Mouse (Mus musculus) neural tube, embryonic 11.5 days (tissue): ENCODE measurements around the gene Iqce. TPM values are rescaled to one million over a fixed set of nuclear protein-coding genes. Genes with fewer than 3 reads are reported as not detected.

Source experiments
- polyA plus RNA-seq: library from polyadenylated mRNA; unstranded; fragments of >200 nt; fragmentation: Nextera tagmentation; extraction: Ambion mirVana; gene quantifications from 2 replicates; pipeline ENCODE4 v1.2.1, GENCODE M21; 2014

Gene Iqce
- polyA plus RNA-seq, 1 experiment from 2014 or later: 18.3 TPM

Other genes starting within 250 kb of the Iqce start
- gene Chst12, start 196.8 kb downstream of the Iqce start, polyA plus RNA-seq: 14.4 and 15.5 TPM in 2 replicates
- not detected in 2 replicates for gene Grifin, start 137.3 kb downstream of the Iqce start, polyA plus RNA-seq
- 35.4 and 37.5 TPM in 2 replicates for gene Lfng, start 95.1 kb downstream of the Iqce start, polyA plus RNA-seq
- gene Ttyh3, start 53.3 kb downstream of the Iqce start, polyA plus RNA-seq: 61.0 and 65.0 TPM in 2 replicates
- gene Brat1, start 2.6 kb upstream of the Iqce start, polyA plus RNA-seq: 15.1 and 15.9 TPM in 2 replicates
- gene Amz1, start 21.7 kb upstream of the Iqce start, polyA plus RNA-seq: 0.38 and 0.69 TPM in 2 replicates
- 60.3 and 65.0 TPM in 2 replicates for gene Gna12, start 128.1 kb upstream of the Iqce start, polyA plus RNA-seq